Mouse (Mus musculus): ENCODE measurements around the gene Tmod3. TPM values are rescaled to one million over a fixed set of nuclear protein-coding genes. Genes with fewer than 3 reads are reported as not detected.

Gene Tmod3
- polyA plus RNA-seq, 1 experiment from 2014 or later: 103 TPM

DNA sequence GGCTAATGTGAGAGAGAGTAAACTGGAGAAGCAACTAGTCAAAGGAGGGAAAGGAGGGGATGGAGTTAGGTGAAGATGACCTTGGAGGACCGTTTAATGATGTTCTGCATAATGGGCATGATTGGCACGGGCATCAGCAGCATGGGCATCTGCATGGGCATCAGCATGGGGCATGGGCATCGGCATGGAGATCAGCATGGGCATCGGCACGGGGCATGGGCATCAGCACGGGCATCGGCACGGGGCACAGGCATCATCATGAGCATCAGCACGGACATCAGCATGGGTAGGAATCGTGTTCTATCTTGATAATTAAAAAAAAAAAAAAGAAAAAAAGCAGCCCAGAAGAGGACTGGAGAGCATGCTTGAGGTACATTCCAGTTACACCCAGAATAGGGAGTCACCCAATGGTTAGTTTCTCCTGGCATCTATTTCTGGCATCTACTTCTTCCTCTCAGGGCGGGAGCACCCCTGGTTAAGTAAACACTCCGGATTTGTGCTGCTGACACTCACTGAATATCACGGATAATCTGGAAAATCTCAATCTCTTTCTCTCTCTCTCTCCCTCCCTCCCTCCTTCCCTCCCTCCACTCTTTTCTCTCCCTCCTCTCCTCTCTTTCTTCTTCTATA lies 1.7 kb upstream of the Tmod3 start:
- no peak for DNase-seq (ENCODE audit: low spot score)
- no peak overlapping the region for H3K9ac ChIP-seq (ENCODE audit: low read length)
- H3K4me2 ChIP-seq (ENCODE audit: low read depth, severe bottlenecking): no peak overlapping the region
- no peak overlapping the region for H3K27ac ChIP-seq (replicated peaks; ENCODE audit: low read depth, low read length)
- H3K9me3 ChIP-seq (ENCODE audit: control insufficient read depth, low read length): no peaks in the 10 kb centered on the region
- H3K4me3 ChIP-seq (ENCODE audit: low read depth, low read length): no peak overlapping the region
- 86% methylated on average over 13 of the region's 13 CpGs for WGBS
- no peak for ATAC-seq (ENCODE audit: insufficient number of reproducible peaks, low FRiP score, low TSS enrichment, low read depth)
- H3K4me1 ChIP-seq (ENCODE audit: control insufficient read depth, insufficient read depth, low read length): peaks cover 6% of the 10 kb centered on the region
- no peaks in the 10 kb centered on the region for H3K27me3 ChIP-seq (ENCODE audit: control insufficient read depth, insufficient read depth, low read length)
- no peaks in the 10 kb centered on the region for H3K36me3 ChIP-seq (ENCODE audit: control insufficient read depth, insufficient read depth, low read length)

DNA sequence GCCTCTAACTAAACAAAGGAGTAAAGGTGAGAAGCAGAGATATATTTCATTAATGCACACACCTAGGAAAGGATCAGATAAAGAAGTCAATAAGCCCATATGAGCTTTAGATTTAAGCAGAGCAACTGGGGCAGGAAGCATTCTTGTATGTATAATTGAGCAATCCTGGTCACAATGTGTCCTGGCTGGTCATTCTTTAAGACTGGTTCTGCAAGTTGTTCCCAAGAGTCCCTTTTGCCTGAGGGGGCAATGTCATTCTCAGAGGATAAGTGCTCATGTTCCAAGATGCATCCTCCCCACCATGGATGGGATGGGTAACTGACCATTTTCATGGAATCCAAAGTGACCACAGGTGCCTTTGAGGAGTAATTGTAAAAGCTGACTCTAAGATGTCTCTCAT lies 896 bp upstream of the Tmod3 start:
- Histone ChIP-seq H3K4me1 (ENCODE audit: control insufficient read depth, insufficient read depth, low read length) (peaks cover 6% of the 10 kb centered on the region), H3K4me2 (ENCODE audit: low read depth, severe bottlenecking) (no peak overlapping the region), H3K27me3 (ENCODE audit: control insufficient read depth, insufficient read depth, low read length) (no peaks in the 10 kb centered on the region), H3K9me3 (ENCODE audit: control insufficient read depth, low read length) (no peaks in the 10 kb centered on the region), H3K4me3 (ENCODE audit: low read depth, low read length) (no peak overlapping the region), H3K36me3 (ENCODE audit: control insufficient read depth, insufficient read depth, low read length) (no peaks in the 10 kb centered on the region), H3K9ac (ENCODE audit: low read length) (no peak overlapping the region), H3K27ac (replicated peaks; ENCODE audit: low read depth, low read length) (no peak overlapping the region)
- ATAC-seq (ENCODE audit: insufficient number of reproducible peaks, low FRiP score, low TSS enrichment, low read depth) (no peak), DNase-seq (ENCODE audit: low spot score) (no peak)

DNA sequence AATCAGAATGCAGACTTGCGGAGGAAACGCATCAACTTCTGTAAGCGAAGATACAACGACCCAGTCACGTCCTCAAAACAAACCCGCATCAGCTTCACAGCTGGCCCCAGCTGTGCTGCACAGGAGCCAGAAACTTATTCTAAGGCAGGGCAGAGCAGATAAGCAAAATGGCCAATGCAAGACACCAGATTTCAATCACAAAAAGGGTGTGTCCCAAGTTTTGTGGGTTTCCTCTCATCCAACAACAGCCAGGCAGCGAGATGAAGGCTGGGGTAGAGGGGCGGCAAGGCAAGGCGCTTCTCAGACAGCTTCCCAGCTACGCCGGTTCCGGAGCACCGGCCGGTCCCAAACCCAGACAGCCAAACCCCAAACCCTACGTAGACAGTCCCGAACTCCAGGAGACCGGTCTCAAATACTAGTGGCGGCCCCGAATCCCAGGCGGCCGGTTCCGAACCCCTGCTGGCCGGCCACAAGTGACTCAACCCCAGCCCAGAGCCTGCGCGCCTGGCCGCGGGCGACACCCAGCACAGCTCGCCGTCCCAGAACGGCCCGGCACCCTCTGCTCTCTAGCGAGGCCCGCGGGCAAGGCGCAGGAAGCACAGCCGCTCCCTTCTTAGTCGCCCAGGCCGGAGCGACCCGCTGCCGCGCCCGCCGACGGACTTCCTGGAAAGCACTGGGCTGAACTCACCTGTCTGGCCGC lies 495 bp downstream of the Tmod3 start:
- under 1% methylated on average over 47 of the region's 47 CpGs for WGBS
- ATAC-seq (ENCODE audit: insufficient number of reproducible peaks, low FRiP score, low TSS enrichment, low read depth): peak; percentile 84

DNA sequence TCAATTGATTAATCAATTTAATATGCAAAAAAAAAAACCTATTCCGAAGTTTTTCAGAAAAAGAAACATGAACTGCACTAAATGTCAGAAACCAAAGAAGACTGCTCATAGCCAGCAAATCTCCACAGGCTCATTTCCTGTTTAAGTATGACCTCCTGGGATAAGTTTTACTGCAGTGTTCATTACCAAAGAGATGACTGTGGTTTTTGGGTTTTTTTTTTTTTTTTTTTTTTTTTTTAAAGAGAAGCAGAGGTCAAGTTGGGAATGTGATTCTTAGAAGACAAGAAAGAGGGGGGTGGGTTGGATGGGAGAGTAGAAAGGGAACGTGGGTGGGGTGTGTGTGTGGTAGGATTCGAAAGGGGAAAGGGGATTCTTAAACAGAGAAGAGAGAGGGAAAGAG lies 1.1 kb downstream of the Tmod3 start:
- DNase-seq (ENCODE audit: low spot score) (no peak), ATAC-seq (ENCODE audit: insufficient number of reproducible peaks, low FRiP score, low TSS enrichment, low read depth) (no peak)
- Histone ChIP-seq H3K36me3 (ENCODE audit: control insufficient read depth, insufficient read depth, low read length) (no peaks in the 10 kb centered on the region), H3K9ac (ENCODE audit: low read length) (no peak overlapping the region), H3K4me3 (ENCODE audit: low read depth, low read length) (peak overlapping the region; percentile 78), H3K4me1 (ENCODE audit: control insufficient read depth, insufficient read depth, low read length) (peaks cover 6% of the 10 kb centered on the region), H3K27me3 (ENCODE audit: control insufficient read depth, insufficient read depth, low read length) (no peaks in the 10 kb centered on the region), H3K27ac (replicated peaks; ENCODE audit: low read depth, low read length) (no peak overlapping the region), H3K9me3 (ENCODE audit: control insufficient read depth, low read length) (no peaks in the 10 kb centered on the region), H3K4me2 (ENCODE audit: low read depth, severe bottlenecking) (peak overlapping the region; percentile 83)
- 23% methylated on average over 3 of the region's 3 CpGs for WGBS

More for the DNA sequence above, 495 bp downstream of the Tmod3 start:
- Histone ChIP-seq H3K4me3 (ENCODE audit: low read depth, low read length) (peak overlapping the region; percentile 78), H3K4me2 (ENCODE audit: low read depth, severe bottlenecking) (peak overlapping the region; percentile 83), H3K9ac (ENCODE audit: low read length) (peak overlapping the region; percentile 76), H3K27ac (replicated peaks; ENCODE audit: low read depth, low read length) (no peak overlapping the region; the same call in 1 of the 2 replicates), H3K36me3 (ENCODE audit: control insufficient read depth, insufficient read depth, low read length) (no peaks in the 10 kb centered on the region), H3K27me3 (ENCODE audit: control insufficient read depth, insufficient read depth, low read length) (no peaks in the 10 kb centered on the region), H3K4me1 (ENCODE audit: control insufficient read depth, insufficient read depth, low read length) (peaks cover 6% of the 10 kb centered on the region), H3K9me3 (ENCODE audit: control insufficient read depth, low read length) (no peaks in the 10 kb centered on the region)
- no peak for DNase-seq (ENCODE audit: low spot score)

DNA sequence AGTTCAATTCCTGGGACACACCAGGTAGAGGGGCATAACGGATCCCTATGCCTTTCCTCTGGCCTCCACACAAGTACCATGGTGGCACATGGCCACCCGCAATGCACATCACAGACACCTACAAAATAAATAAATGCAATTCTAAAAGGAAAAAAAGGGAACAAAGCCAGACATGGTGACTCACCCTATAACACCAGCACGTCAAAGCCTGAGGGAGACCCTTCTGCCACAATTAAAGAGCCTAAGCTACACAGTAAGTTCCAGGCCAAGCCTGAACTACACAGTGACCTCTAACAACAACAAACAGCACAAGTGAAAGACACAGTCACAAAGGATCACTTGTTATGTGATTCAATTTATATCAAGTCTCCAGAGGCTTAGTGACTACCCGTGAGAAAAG lies 5.7 kb downstream of the Tmod3 start:
- no peak overlapping the region for H3K4me2 ChIP-seq (ENCODE audit: low read depth, severe bottlenecking)
- H3K27ac ChIP-seq (replicated peaks; ENCODE audit: low read depth, low read length): no peak overlapping the region
- DNase-seq (ENCODE audit: low spot score): no peak
- H3K9ac ChIP-seq (ENCODE audit: low read length): no peak overlapping the region
- ATAC-seq (ENCODE audit: insufficient number of reproducible peaks, low FRiP score, low TSS enrichment, low read depth): no peak
- 84% methylated on average over 4 of the region's 4 CpGs for WGBS
- H3K27me3 ChIP-seq (ENCODE audit: control insufficient read depth, insufficient read depth, low read length): no peaks in the 10 kb centered on the region
- no peaks in the 10 kb centered on the region for H3K9me3 ChIP-seq (ENCODE audit: control insufficient read depth, low read length)
- peaks cover 10% of the 10 kb centered on the region for H3K4me1 ChIP-seq (ENCODE audit: control insufficient read depth, insufficient read depth, low read length)
- H3K36me3 ChIP-seq (ENCODE audit: control insufficient read depth, insufficient read depth, low read length): no peaks in the 10 kb centered on the region
- no peak overlapping the region for H3K4me3 ChIP-seq (ENCODE audit: low read depth, low read length)

DNA sequence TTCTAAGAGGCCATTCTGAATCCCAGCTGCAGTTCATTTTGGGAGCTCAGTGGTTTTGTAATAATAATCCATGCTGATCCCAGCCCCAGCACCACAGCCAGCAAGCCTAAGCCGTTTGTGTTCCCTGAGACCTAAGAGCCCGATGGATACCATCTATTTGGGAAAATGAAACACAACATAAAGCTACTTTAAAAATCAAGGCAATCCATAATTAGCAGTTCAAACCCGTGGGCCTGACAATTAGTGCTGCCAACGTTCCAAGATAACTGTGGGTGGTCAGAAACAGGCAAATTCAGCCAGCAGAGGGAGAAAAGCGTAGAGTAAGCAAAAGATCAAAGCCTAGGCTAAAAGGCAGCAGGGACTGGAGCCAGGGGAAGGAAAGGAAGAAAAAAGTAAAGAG lies 8.1 kb downstream of the Tmod3 start:
- peaks cover 5% of the 10 kb centered on the region; the same call in 1 of the 2 replicates for H3K4me1 ChIP-seq (ENCODE audit: control insufficient read depth, insufficient read depth, low read length)
- no peak overlapping the region for H3K4me2 ChIP-seq (ENCODE audit: low read depth, severe bottlenecking)
- no peaks in the 10 kb centered on the region for H3K27me3 ChIP-seq (ENCODE audit: control insufficient read depth, insufficient read depth, low read length)
- H3K4me3 ChIP-seq (ENCODE audit: low read depth, low read length): no peak overlapping the region
- no peaks in the 10 kb centered on the region for H3K9me3 ChIP-seq (ENCODE audit: control insufficient read depth, low read length)
- no peaks in the 10 kb centered on the region for H3K36me3 ChIP-seq (ENCODE audit: control insufficient read depth, insufficient read depth, low read length)
- WGBS: 27% methylated on average over 5 of the region's 5 CpGs
- H3K27ac ChIP-seq (replicated peaks; ENCODE audit: low read depth, low read length): no peak overlapping the region
- no peak overlapping the region for H3K9ac ChIP-seq (ENCODE audit: low read length)
- ATAC-seq (ENCODE audit: insufficient number of reproducible peaks, low FRiP score, low TSS enrichment, low read depth) (no peak), DNase-seq (ENCODE audit: low spot score) (no peak)

DNA sequence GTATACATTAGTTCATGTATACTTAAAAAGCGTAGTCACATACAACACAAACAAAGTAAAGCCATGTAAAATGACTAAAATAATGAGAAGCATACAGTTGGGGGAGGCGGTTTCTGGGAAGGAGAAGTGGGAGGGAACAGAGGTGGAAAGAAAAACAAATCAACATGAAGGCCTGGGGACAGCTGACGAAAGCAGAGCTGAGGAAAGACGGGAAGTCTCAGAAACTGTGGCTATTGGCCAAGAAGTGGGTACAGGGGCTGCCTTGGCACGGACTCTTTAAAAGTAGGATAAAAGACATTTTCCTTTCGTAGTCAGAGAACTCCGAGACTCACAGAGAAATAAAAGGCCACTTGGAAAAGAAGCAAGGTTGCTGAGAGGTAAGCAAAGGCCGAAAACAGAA lies 10.4 kb downstream of the Tmod3 start:
- 77% methylated on average over 8 of the region's 8 CpGs for WGBS
- Histone ChIP-seq H3K4me3 (ENCODE audit: low read depth, low read length) (no peak overlapping the region), H3K9me3 (ENCODE audit: control insufficient read depth, low read length) (no peaks in the 10 kb centered on the region), H3K27ac (replicated peaks; ENCODE audit: low read depth, low read length) (no peak overlapping the region), H3K9ac (ENCODE audit: low read length) (no peak overlapping the region), H3K4me2 (ENCODE audit: low read depth, severe bottlenecking) (no peak overlapping the region), H3K27me3 (ENCODE audit: control insufficient read depth, insufficient read depth, low read length) (no peaks in the 10 kb centered on the region), H3K36me3 (ENCODE audit: control insufficient read depth, insufficient read depth, low read length) (no peaks in the 10 kb centered on the region), H3K4me1 (ENCODE audit: control insufficient read depth, insufficient read depth, low read length) (peaks cover 5% of the 10 kb centered on the region; the same call in 1 of the 2 replicates)
- DNase-seq (ENCODE audit: low spot score) (no peak), ATAC-seq (ENCODE audit: insufficient number of reproducible peaks, low FRiP score, low TSS enrichment, low read depth) (no peak)

DNA sequence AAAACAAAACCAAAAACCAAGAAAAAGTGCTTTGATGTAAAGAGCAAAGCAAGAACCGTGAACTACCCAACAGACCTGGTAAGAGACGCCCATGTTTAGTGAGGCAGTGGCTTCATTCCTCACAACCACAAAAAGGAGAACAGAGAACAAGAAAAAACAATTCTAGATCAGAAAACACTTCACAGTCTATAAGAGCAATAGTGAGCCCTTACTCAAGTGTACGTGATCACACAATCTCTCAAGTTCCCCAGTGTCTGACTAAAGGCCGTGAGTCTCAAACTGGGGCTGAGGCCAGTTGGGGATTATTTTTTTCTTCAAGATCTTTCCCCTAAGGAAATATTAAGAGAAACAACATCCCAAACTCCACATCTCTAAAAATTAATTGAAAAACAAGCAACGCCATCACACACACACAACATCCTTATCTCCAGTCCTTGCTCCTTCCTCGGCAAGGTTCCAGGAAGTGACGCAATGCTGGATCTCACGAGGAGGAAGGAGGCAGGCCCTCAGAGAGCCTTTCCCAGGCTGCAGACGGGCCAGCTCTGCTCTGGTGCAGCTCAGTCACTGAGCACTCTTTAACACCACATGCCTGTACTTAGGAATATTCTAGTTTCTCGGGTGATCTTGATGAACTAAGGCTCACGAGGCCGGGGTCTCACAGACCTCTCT lies 12.4 kb downstream of the Tmod3 start:
- WGBS: 88% methylated on average over 12 of the region's 12 CpGs
- H3K4me1 ChIP-seq (ENCODE audit: control insufficient read depth, insufficient read depth, low read length): peaks cover 4% of the 10 kb centered on the region

More for the DNA sequence above, 12.4 kb downstream of the Tmod3 start:
- H3K9me3 ChIP-seq (ENCODE audit: control insufficient read depth, low read length): no peaks in the 10 kb centered on the region
- no peaks in the 10 kb centered on the region for H3K36me3 ChIP-seq (ENCODE audit: control insufficient read depth, insufficient read depth, low read length)
- no peak overlapping the region for H3K4me2 ChIP-seq (ENCODE audit: low read depth, severe bottlenecking)
- no peaks in the 10 kb centered on the region for H3K27me3 ChIP-seq (ENCODE audit: control insufficient read depth, insufficient read depth, low read length)
- H3K4me3 ChIP-seq (ENCODE audit: low read depth, low read length): no peak overlapping the region
- ATAC-seq (ENCODE audit: insufficient number of reproducible peaks, low FRiP score, low TSS enrichment, low read depth) (no peak), DNase-seq (ENCODE audit: low spot score) (no peak)
- no peak overlapping the region for H3K27ac ChIP-seq (replicated peaks; ENCODE audit: low read depth, low read length)
- H3K9ac ChIP-seq (ENCODE audit: low read length): no peak overlapping the region
